ENCODE assay signal across 8 mouse cellular contexts in genomic region chr11:26489761-26490466, GRCm38 (mm10).
A peak's percentile ranks its signal among the peaks of the same experiment; 100 is the strongest.
DNase-seq lines count a peak whose midpoint lies in the region; ATAC-seq and TF ChIP-seq lines count a peak whose summit lies in the region.

No protein-coding gene starts in this region.

- no peak for TF ChIP-seq EP300 in stomach, postnatal 0 days (optimal IDR thresholded peaks at IDR 0.05)

- H3K4me2 ChIP-seq in intestine, postnatal 0 days (replicated peaks; ENCODE audit: low read depth), result no peak overlapping the region
- no peak overlapping the region for H3K4me2 ChIP-seq in midbrain, embryonic 12.5 days (replicated peaks)
- no peak overlapping the region for H3K4me2 ChIP-seq in stomach, postnatal 0 days (replicated peaks; ENCODE audit: low read depth)

- H3K27ac ChIP-seq in intestine, postnatal 0 days (ENCODE audit: low read depth, low read length), result no peak overlapping the region
- no peak overlapping the region for H3K27ac ChIP-seq in midbrain, embryonic 12.5 days (replicated peaks)
- no peak overlapping the region for H3K27ac ChIP-seq in stomach, postnatal 0 days (replicated peaks)

- no peak for ATAC-seq in intestine, postnatal 0 days
- ATAC-seq in midbrain, embryonic 12.5 days (ENCODE audit: low FRiP score, low read depth), result peak; percentile 44; the same call in 1 of the 2 replicates
- ATAC-seq in stomach, postnatal 0 days (ENCODE audit: low FRiP score, low TSS enrichment), result peak; percentile 54; the same call in 1 of the 2 replicates
- ATAC-seq in CD4-positive, CD25-positive, alpha-beta regulatory T cell, adult 4 months, result no peak

- H3K27me3 ChIP-seq in intestine, postnatal 0 days (replicated peaks; ENCODE audit: control insufficient read depth, insufficient read depth, low read length), result no peaks in the 10 kb centered on the region
- no peaks in the 10 kb centered on the region for H3K27me3 ChIP-seq in midbrain, embryonic 12.5 days
- no peaks in the 10 kb centered on the region for H3K27me3 ChIP-seq in stomach, postnatal 0 days (ENCODE audit: control insufficient read depth, insufficient read depth, low read length)

- intact Hi-C loops in left cerebral cortex, postnatal 25 days (cut with DNase I), result loop anchor here (5.0 to 10.0 kb wide), 3 partner anchors 288 to 475 kb away; no protein-coding TSS in a partner anchor

- 44% methylated on average over 12 of the region's 12 CpGs for WGBS in intestine, postnatal 0 days
- 65% methylated on average over 12 of the region's 12 CpGs for WGBS in midbrain, embryonic 12.5 days
- 20% methylated on average over 12 of the region's 12 CpGs for WGBS in stomach, postnatal 0 days

- H3K9ac ChIP-seq in intestine, postnatal 0 days (ENCODE audit: low read depth, low read length), result no peak overlapping the region
- no peak overlapping the region for H3K9ac ChIP-seq in midbrain, embryonic 12.5 days (replicated peaks)
- no peak overlapping the region for H3K9ac ChIP-seq in stomach, postnatal 0 days (ENCODE audit: low read length)

- H3K36me3 ChIP-seq in intestine, postnatal 0 days (ENCODE audit: control insufficient read depth, insufficient read depth), result 0 out of 2 replicates have a peak, but pooled peaks cover 4% of the 10 kb centered on the region
- no peaks in the 10 kb centered on the region for H3K36me3 ChIP-seq in midbrain, embryonic 12.5 days
- H3K36me3 ChIP-seq in stomach, postnatal 0 days (ENCODE audit: control insufficient read depth, insufficient read depth, low read length), result no peaks in the 10 kb centered on the region

- no peak overlapping the region for H3K4me3 ChIP-seq in intestine, postnatal 0 days (ENCODE audit: low read depth, low read length)
- no peak overlapping the region for H3K4me3 ChIP-seq in midbrain, embryonic 12.5 days
- no peak overlapping the region for H3K4me3 ChIP-seq in stomach, postnatal 0 days (ENCODE audit: low read depth, low read length)

- peak; percentile 66 for TF ChIP-seq CTCF in intestine, postnatal 0 days (IDR thresholded peaks at IDR 0.05; ENCODE audit: low read depth)
- peak; percentile 72 for TF ChIP-seq CTCF in stomach, postnatal 0 days (IDR thresholded peaks at IDR 0.05; ENCODE audit: low read depth)

- DNase-seq in adrenal gland, postnatal 10 days, result peak; percentile 27
- DNase-seq in embryo, embryonic 11.5 days (ENCODE audit: low read depth, low spot score), result peak; percentile 67
- DNase-seq in heart, adult 18-20 months, result peak; percentile 58 to 71
- DNase-seq in left cerebral cortex, postnatal 25 days (ENCODE audit: low spot score in 2 of 2), result peak; percentile 37 to 72
- no peak for DNase-seq in stomach, postnatal 0 days (ENCODE audit: low spot score)

- H3K4me1 ChIP-seq in intestine, postnatal 0 days (replicated peaks; ENCODE audit: control insufficient read depth, insufficient read depth, low read length), result no peaks in the 10 kb centered on the region
- H3K4me1 ChIP-seq in midbrain, embryonic 12.5 days, result no peaks in the 10 kb centered on the region
- no peaks in the 10 kb centered on the region for H3K4me1 ChIP-seq in stomach, postnatal 0 days (replicated peaks; ENCODE audit: control insufficient read depth, insufficient read depth)

- H3K9me3 ChIP-seq in intestine, postnatal 0 days (ENCODE audit: control insufficient read depth), result no peaks in the 10 kb centered on the region
- H3K9me3 ChIP-seq in midbrain, embryonic 12.5 days, result no peaks in the 10 kb centered on the region
- H3K9me3 ChIP-seq in stomach, postnatal 0 days (ENCODE audit: control insufficient read depth, low read length), result no peaks in the 10 kb centered on the region

Comparison
In these comparisons a context has a peak if more than half of its experiments do, and no peak if none do; other contexts are left out.
1. ATAC-seq: peak in midbrain, embryonic 12.5 days (single experiment) and stomach, postnatal 0 days (single experiment); none in intestine, postnatal 0 days (single experiment) and CD4-positive, CD25-positive, alpha-beta regulatory T cell, adult 4 months (single experiment).